Mouse (Mus musculus) intestine, postnatal 0 days (tissue): ENCODE results near the gene Slc6a21. TPM values are rescaled to one million over a fixed set of nuclear protein-coding genes. Genes with fewer than 3 reads are reported as not detected.
A peak's percentile ranks its signal among the peaks of the same experiment; 100 is the strongest.

ENCODE experiments used
- ATAC-seq: fragments of 200-750 bp; cut with Nextera tagmentation; 2 replicates; pipeline ENCODE4 v1.8.0; 2017; ENCODE audit warnings: mild to moderate bottlenecking, moderate TSS enrichment, moderate library complexity
- H3K27ac ChIP-seq: fragments of 300-500 bp; sonication (generic); 2 replicates; pipeline ENCODE4 v1.5.1; 2014; ENCODE audit warnings: mild to moderate bottlenecking, low read depth, low read length, moderate library complexity
- H3K27me3 ChIP-seq: fragments of 300-500 bp; sonication (generic); replicated peaks from 2 replicates; pipeline ENCODE4 v1.6.1; 2014; ENCODE audit warnings: low read length, mixed read lengths; ENCODE audit not compliant: control insufficient read depth, insufficient read depth
- H3K36me3 ChIP-seq: fragments of 300-500 bp; sonication (generic); 2 replicates; pipeline ENCODE4 v1.6.1; 2014; ENCODE audit warnings: mild to moderate bottlenecking, moderate library complexity; ENCODE audit not compliant: control insufficient read depth, insufficient read depth
- H3K4me1 ChIP-seq: fragments of 300-500 bp; sonication (generic); replicated peaks from 2 replicates; pipeline ENCODE4 v1.6.1; 2014; ENCODE audit warnings: antibody characterized with exemption, low read length, mixed read lengths; ENCODE audit not compliant: control insufficient read depth, insufficient read depth
- H3K4me2 ChIP-seq: fragments of 300-500 bp; sonication (generic); replicated peaks from 2 replicates; pipeline ENCODE4 v1.6.1; 2014; ENCODE audit warnings: low read depth, mild to moderate bottlenecking, moderate library complexity
- H3K4me3 ChIP-seq: fragments of 300-500 bp; sonication (generic); 2 replicates; pipeline ENCODE4 v1.5.1; 2014; ENCODE audit warnings: low read depth, low read length
- H3K9ac ChIP-seq: fragments of 300-500 bp; sonication (generic); 2 replicates; pipeline ENCODE4 v1.6.1; 2014; ENCODE audit warnings: mild to moderate bottlenecking, low read depth, low read length
- H3K9me3 ChIP-seq: fragments of 300-500 bp; sonication (generic); 2 replicates; pipeline ENCODE4 v1.6.1; 2016; ENCODE audit warnings: mixed run types; ENCODE audit not compliant: control insufficient read depth
- CTCF ChIP-seq: sonication (generic); IDR thresholded peaks from 2 replicates; pipeline ENCODE4 v1.5.1; 2016; ENCODE audit warnings: low read depth, mild to moderate bottlenecking, control low read depth, antibody characterized with exemption, moderate library complexity
- WGBS: fragments of 180-500 bp; shearing (Covaris S2); extraction: QIAGEN DNeasy Blood & Tissue Kit; methylation state at CpG from one replicate; pipeline ENCODE4 v1.1.7; 2014; 5-methylcytosine and 5-hydroxymethylcytosine counted together
- polyA plus RNA-seq: library from polyadenylated mRNA; unstranded; fragments of >200 nt; fragmentation: Nextera tagmentation; extraction: Ambion mirVana; gene quantifications from 2 replicates; pipeline ENCODE4 v1.2.1, GENCODE M21; 2015

The Slc6a21 gene
- polyA plus RNA-seq, 1 experiment from 2014 or later: not detected

DNA sequence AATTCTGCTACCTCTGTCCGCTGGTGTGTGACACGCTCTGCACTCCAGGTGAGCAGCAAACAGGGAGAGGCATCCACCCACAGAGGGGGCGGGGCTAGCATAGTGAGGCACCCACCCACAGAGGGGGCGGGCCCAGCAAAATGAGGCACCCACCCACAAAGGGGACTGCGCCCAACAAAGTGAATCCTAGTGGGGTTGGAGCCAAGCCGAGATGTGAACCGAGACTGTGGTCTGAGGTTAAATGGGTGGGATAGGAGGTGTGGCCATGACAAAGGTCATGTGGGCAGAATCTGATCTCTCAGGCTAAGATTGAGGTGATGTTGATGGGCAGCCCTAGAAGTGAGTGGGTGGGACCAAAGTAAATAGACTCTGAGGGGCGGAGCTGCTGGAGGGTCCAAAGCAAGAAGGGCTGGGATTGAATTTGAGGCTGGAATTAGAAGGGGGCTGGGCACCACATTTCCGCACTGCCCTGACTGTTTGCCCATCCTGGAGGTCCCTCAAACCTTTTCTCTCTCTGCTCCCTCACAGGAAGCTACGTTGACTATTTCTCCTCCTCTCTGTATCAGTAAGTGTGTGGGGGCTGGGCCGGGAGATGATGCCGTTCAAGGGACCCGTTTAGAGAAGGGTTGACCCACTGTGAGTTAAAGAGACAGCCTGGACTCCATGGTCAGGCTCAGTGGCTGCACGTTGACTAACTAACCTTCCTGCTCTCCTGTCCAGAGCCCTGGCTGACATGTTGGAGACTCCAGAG is 61.0 kb downstream of the Slc6a21 start:
- H3K9ac ChIP-seq: no peak overlapping the region

More for the DNA sequence above, 61.0 kb downstream of the Slc6a21 start:
- Histone ChIP-seq H3K27me3 (no peaks in the 10 kb centered on the region), H3K4me2 (peak overlapping the region; percentile 91), H3K4me1 (peaks cover 20% of the 10 kb centered on the region), H3K27ac (no peak overlapping the region; the same call in 1 of the 2 replicates), H3K4me3 (no peak overlapping the region; the same call in 1 of the 2 replicates), H3K36me3 (no peaks in the 10 kb centered on the region), H3K9me3 (no peaks in the 10 kb centered on the region)
- 0 out of 2 replicates have a peak, but pooled peaks have one; percentile 4 for TF ChIP-seq CTCF
- 4% methylated on average over 14 of the region's 14 CpGs for WGBS
- no peak for ATAC-seq

Other genes with a start within 250 kb of the Slc6a21 start
- gene Prr12, start 224.6 kb upstream of the Slc6a21 start, polyA plus RNA-seq: 2.4 and 2.6 TPM in 2 replicates
- gene Nosip, start 215.1 kb upstream of the Slc6a21 start, polyA plus RNA-seq: 38.9 and 40.5 TPM in 2 replicates
- gene Prrg2, start 214.8 kb upstream of the Slc6a21 start, polyA plus RNA-seq: 56.8 and 59.0 TPM in 2 replicates
- 81.8 and 85.6 TPM in 2 replicates for gene Rcn3, start 185.3 kb upstream of the Slc6a21 start, polyA plus RNA-seq
- gene Fcgrt, start 173.7 kb upstream of the Slc6a21 start, polyA plus RNA-seq: 2,929 and 3,267 TPM in 2 replicates
- 1,691 and 1,755 TPM in 2 replicates for gene Rps11, start 153.1 kb upstream of the Slc6a21 start, polyA plus RNA-seq
- 1,616 and 1,752 TPM in 2 replicates for gene Rpl13a, start 148.8 kb upstream of the Slc6a21 start, polyA plus RNA-seq
- 0.70 and 0.82 TPM in 2 replicates for gene Gm45713, start 141.3 kb upstream of the Slc6a21 start, polyA plus RNA-seq
- 2.1 and 2.7 TPM in 2 replicates for gene Flt3l, start 141.1 kb upstream of the Slc6a21 start, polyA plus RNA-seq
- gene Pih1d1, start 123.2 kb upstream of the Slc6a21 start, polyA plus RNA-seq: 63.6 and 64.7 TPM in 2 replicates
- gene Aldh16a1, start 122.9 kb upstream of the Slc6a21 start, polyA plus RNA-seq: 86.8 and 102 TPM in 2 replicates
- not detected in 2 replicates for gene Slc17a7, start 113.6 kb upstream of the Slc6a21 start, polyA plus RNA-seq
- not detected in 2 replicates for gene Gfy, start 97.9 kb upstream of the Slc6a21 start, polyA plus RNA-seq
- not detected in 2 replicates for gene Pth2, start 96.5 kb upstream of the Slc6a21 start, polyA plus RNA-seq
- 0.07 TPM in 1 of 2 replicates, not detected in the other for gene Ccdc155, start 72.6 kb upstream of the Slc6a21 start, polyA plus RNA-seq
- 0.47 and 0.55 TPM in 2 replicates for gene Dkkl1, start 65.4 kb upstream of the Slc6a21 start, polyA plus RNA-seq
- gene Tead2, start 61.8 kb upstream of the Slc6a21 start, polyA plus RNA-seq: 18.7 and 20.8 TPM in 2 replicates
- 1.6 and 2.3 TPM in 2 replicates for gene Cd37, start 38.4 kb upstream of the Slc6a21 start, polyA plus RNA-seq
- gene Slc6a16, start 36.4 kb upstream of the Slc6a21 start, polyA plus RNA-seq: not detected in 2 replicates
- gene Trpm4, start 56.3 kb downstream of the Slc6a21 start, polyA plus RNA-seq: 49.4 and 55.1 TPM in 2 replicates
- gene Hrc, start 57.8 kb downstream of the Slc6a21 start, polyA plus RNA-seq: 0.76 and 0.88 TPM in 2 replicates
- 24.5 and 24.8 TPM in 2 replicates for gene Ppfia3, start 89.5 kb downstream of the Slc6a21 start, polyA plus RNA-seq
- 3.4 TPM in 2 replicates for gene Lin7b, start 93.1 kb downstream of the Slc6a21 start, polyA plus RNA-seq
- 81.3 and 85.5 TPM in 2 replicates for gene Snrnp70, start 118.2 kb downstream of the Slc6a21 start, polyA plus RNA-seq
- 0.07 and 0.08 TPM in 2 replicates for gene Kcna7, start 128.1 kb downstream of the Slc6a21 start, polyA plus RNA-seq
- 2.0 TPM in 2 replicates for gene Ntf5, start 136.2 kb downstream of the Slc6a21 start, polyA plus RNA-seq
- gene Lhb, start 143.3 kb downstream of the Slc6a21 start, polyA plus RNA-seq: not detected in 2 replicates
- gene Gys1, start 157.3 kb downstream of the Slc6a21 start, polyA plus RNA-seq: 10.4 and 10.6 TPM in 2 replicates
- 35.6 and 38.6 TPM in 2 replicates for gene Ruvbl2, start 160.6 kb downstream of the Slc6a21 start, polyA plus RNA-seq
- gene Ftl1, start 182.4 kb downstream of the Slc6a21 start, polyA plus RNA-seq: 13,232 and 14,059 TPM in 2 replicates
- gene Bax, start 189.4 kb downstream of the Slc6a21 start, polyA plus RNA-seq: 173 and 180 TPM in 2 replicates
- gene Tulp2, start 204.4 kb downstream of the Slc6a21 start, polyA plus RNA-seq: 0.65 and 0.78 TPM in 2 replicates
- gene Gm45808, start 209.3 kb downstream of the Slc6a21 start, polyA plus RNA-seq: not detected in 2 replicates
- 1.1 and 1.2 TPM in 2 replicates for gene Dhdh, start 211.3 kb downstream of the Slc6a21 start, polyA plus RNA-seq
- gene Nucb1, start 232.9 kb downstream of the Slc6a21 start, polyA plus RNA-seq: 199 and 218 TPM in 2 replicates
- gene Ppp1r15a, start 248.8 kb downstream of the Slc6a21 start, polyA plus RNA-seq: 7.4 and 9.0 TPM in 2 replicates
- 0.80 and 1.6 TPM in 2 replicates for gene Plekha4, start 248.8 kb downstream of the Slc6a21 start, polyA plus RNA-seq